Mouse (Mus musculus) kidney, embryonic 14.5 days (tissue): ENCODE data around the gene Pias1. TPM values are rescaled to one million over a fixed set of nuclear protein-coding genes. Genes with fewer than 3 reads are reported as not detected.
"Not testable (repeated sequence)": the region's sequence is repeated elsewhere in the genome, so short reads cannot be mapped to it uniquely, and the experiment has no call there.

ENCODE experiments used
- ATAC-seq: fragments of 200-750 bp; cut with Nextera tagmentation; 2 replicates; pipeline ENCODE4 v1.8.0; 2017; ENCODE audit warnings: moderate number of reproducible peaks, mild to moderate bottlenecking, moderate TSS enrichment, moderate library complexity; ENCODE audit not compliant: low FRiP score, low TSS enrichment
- H3K27ac ChIP-seq: fragments of 300-500 bp; sonication (generic); 2 replicates; pipeline ENCODE4 v1.5.1; 2014; ENCODE audit warnings: low read depth, mild to moderate bottlenecking, low read length, moderate library complexity, mixed read lengths
- H3K27me3 ChIP-seq: fragments of 300-500 bp; sonication (generic); 2 replicates; pipeline ENCODE4 v1.6.1; 2014; ENCODE audit warnings: mild to moderate bottlenecking, low read length; ENCODE audit not compliant: control insufficient read depth, insufficient read depth
- H3K36me3 ChIP-seq: fragments of 300-500 bp; sonication (generic); 2 replicates; pipeline ENCODE4 v1.6.1; 2014; ENCODE audit warnings: low read length, mixed read lengths; ENCODE audit not compliant: control insufficient read depth, insufficient read depth
- H3K4me1 ChIP-seq: fragments of 300-500 bp; sonication (generic); 2 replicates; pipeline ENCODE4 v1.6.1; 2014; ENCODE audit warnings: low read length, mixed read lengths; ENCODE audit not compliant: control insufficient read depth, insufficient read depth
- H3K4me2 ChIP-seq: fragments of 300-500 bp; sonication (generic); replicated peaks from 2 replicates; pipeline ENCODE4 v1.6.1; 2014; ENCODE audit warnings: low read depth, mild to moderate bottlenecking, low read length
- H3K4me3 ChIP-seq: fragments of 300-500 bp; sonication (generic); 2 replicates; pipeline ENCODE4 v1.5.1; 2014; ENCODE audit warnings: mild to moderate bottlenecking, low read length
- H3K9ac ChIP-seq: fragments of 300-500 bp; sonication (generic); 2 replicates; pipeline ENCODE4 v1.6.1; 2014; ENCODE audit warnings: low read depth, mild to moderate bottlenecking, low read length, moderate library complexity
- H3K9me3 ChIP-seq: fragments of 300-500 bp; sonication (generic); 2 replicates; pipeline ENCODE4 v1.6.1; 2016; ENCODE audit warnings: low read length; ENCODE audit not compliant: control insufficient read depth
- WGBS: fragments of 180-500 bp; shearing (Covaris S2); extraction: QIAGEN DNeasy Blood & Tissue Kit; methylation state at CpG from one replicate; pipeline ENCODE4 v1.1.7; 2014; 5-methylcytosine and 5-hydroxymethylcytosine counted together
- polyA plus RNA-seq: library from polyadenylated mRNA; unstranded; fragments of >200 nt; fragmentation: Nextera tagmentation; extraction: Ambion mirVana; gene quantifications from 2 replicates; pipeline ENCODE4 v1.2.1, GENCODE M21; 2014

Gene Pias1
- polyA plus RNA-seq, 1 experiment from 2014 or later: 64.8 TPM

DNA sequence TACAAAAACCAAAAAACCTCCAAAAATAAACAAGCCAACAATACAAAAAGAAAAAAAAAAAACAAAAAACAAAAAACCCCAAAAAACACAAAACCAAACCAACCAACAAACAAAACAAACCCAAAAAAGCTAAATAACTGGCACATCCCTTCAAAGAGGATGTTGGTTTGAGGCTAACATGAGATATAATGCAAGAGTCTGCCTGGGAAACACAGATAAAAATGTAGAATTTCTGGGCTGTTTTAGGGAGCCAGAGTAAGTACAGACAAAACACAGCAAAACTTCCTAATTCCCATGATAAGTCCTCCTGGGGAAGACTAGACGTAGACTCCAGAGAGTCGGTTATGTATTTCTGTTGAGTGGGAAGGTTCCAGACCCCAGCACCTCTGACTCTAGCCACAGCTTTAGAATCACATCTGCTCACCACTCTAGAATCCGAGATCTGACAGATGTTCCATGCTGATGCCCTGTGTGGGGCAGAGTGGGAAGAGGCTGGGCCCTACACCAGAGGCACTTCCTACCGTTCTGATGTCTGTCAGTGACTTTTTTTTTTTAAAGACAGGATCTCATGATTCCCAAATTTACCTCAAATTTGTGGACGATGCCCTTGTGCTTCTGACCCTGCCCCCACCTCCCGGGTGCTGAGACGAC, 110.6 kb downstream of the Pias1 start:
- Histone ChIP-seq H3K4me1 (peaks cover 3% of the 10 kb centered on the region; the same call in 1 of the 2 replicates), H3K9ac (no peak overlapping the region), H3K36me3 (peaks cover 16% of the 10 kb centered on the region), H3K9me3 (no peaks in the 10 kb centered on the region), H3K27ac (no peak overlapping the region), H3K4me3 (no peak overlapping the region), H3K27me3 (no peaks in the 10 kb centered on the region), H3K4me2 (no peak overlapping the region)
- WGBS: 81% methylated on average over 7 of the region's 7 CpGs
- ATAC-seq: no peak

DNA sequence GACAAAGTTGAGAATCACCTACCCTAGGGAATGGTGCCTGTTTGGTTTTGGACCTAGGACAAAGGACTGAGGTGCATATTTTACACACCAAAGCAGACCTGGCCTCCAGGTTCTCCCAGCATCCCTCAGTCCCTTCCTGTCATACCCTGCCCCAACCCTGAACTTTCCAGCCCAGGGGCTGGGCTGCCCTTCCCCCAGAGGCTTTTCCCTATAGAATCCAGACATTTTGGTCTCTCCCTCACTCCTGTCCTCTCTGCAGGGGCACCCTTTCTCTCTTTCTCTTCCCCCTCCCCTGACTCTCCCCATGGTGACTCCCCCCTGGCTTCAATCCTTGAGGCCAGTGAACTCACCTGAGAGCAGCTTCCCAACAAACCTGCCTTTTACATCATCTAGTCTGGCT, 117.0 kb downstream of the Pias1 start:
- no peak for ATAC-seq
- H3K4me1 ChIP-seq: peaks cover 6% of the 10 kb centered on the region; the same call in 1 of the 2 replicates
- no peak overlapping the region for H3K4me3 ChIP-seq

DNA sequence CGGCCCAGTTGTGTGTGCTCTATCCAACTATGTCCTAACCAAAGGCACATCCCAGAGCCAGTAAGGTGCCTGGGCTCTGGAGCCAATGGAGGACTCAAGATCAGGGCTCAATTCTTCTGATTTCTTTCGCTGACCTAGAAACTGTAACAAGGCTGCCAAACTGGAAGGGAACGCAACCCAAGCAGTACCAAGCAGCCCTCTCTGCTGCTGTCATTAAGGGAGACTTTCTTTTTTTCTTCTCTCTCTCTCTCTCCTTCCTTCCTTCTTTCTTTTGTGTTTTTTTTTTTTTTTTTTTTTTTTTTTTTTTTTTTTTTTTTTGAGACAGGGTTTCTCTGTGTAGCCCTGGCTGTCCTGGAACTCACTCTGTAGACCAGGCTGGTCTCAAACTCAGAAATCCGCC, 118.5 kb downstream of the Pias1 start:
- H3K4me2 ChIP-seq, H3K9me3 ChIP-seq, ATAC-seq, H3K27me3 ChIP-seq, H3K36me3 ChIP-seq, H3K4me1 ChIP-seq, H3K9ac ChIP-seq, H3K4me3 ChIP-seq, H3K27ac ChIP-seq: not testable (repeated sequence)
- WGBS: 91% methylated on average over 4 of the region's 4 CpGs

More for the DNA sequence above, 117.0 kb downstream of the Pias1 start:
- no peaks in the 10 kb centered on the region for H3K36me3 ChIP-seq
- H3K27me3 ChIP-seq: no peaks in the 10 kb centered on the region
- H3K27ac ChIP-seq: no peak overlapping the region
- no peak overlapping the region for H3K9ac ChIP-seq
- H3K4me2 ChIP-seq: no peak overlapping the region
- H3K9me3 ChIP-seq: no peaks in the 10 kb centered on the region

DNA sequence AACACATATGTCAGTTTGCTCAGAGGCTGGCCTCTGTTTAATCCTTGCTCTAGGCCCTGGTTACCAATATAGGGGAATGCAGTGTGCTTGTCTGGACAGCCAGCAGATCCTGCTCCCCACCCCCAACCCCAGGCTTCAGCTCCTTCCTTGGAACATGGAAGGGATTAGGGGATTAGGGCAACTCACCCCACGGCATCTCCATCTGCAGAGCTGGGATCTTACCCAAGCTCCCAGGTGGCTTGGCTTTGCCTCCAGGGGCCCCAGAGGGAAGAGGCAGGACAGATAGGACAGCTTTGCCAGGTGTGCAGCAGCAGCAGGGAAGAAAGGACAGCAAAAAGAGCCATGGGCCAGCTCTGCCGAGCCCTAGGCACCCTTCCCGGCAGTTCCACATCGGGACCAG, 126.9 kb downstream of the Pias1 start:
- H3K4me1 ChIP-seq: peaks cover 33% of the 10 kb centered on the region
- H3K4me3 ChIP-seq: no peak overlapping the region
- H3K27me3 ChIP-seq: no peaks in the 10 kb centered on the region
- H3K27ac ChIP-seq: no peak overlapping the region
- H3K36me3 ChIP-seq: no peaks in the 10 kb centered on the region
- no peak overlapping the region for H3K9ac ChIP-seq
- H3K4me2 ChIP-seq: no peak overlapping the region
- no peak for ATAC-seq
- WGBS: 88% methylated on average over 4 of the region's 4 CpGs
- no peaks in the 10 kb centered on the region for H3K9me3 ChIP-seq

DNA sequence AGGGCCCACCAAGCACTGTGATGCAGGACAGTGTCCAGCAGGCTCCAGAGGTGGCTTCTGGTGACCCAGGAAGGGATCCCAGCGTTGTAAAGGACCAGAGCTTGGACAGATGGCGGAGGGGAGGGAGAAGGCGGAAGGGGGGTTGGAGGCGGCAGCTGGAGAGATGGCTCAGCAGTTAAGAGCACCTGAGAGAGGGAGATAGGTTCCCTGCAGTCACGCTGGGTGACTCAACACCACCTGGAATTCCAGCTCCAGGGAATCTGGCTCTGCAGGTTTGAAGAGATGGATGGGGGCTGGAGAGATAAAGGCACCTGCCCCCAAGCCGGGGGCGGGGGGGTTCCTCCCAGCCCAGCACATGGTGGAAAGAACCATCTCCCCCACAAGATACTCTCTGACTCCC, 127.6 kb downstream of the Pias1 start:
- H3K4me3 ChIP-seq, H3K4me2 ChIP-seq, H3K36me3 ChIP-seq, ATAC-seq, H3K27me3 ChIP-seq, H3K27ac ChIP-seq, H3K9ac ChIP-seq, H3K9me3 ChIP-seq: not testable (repeated sequence)
- peaks cover 33% of the 10 kb centered on the region for H3K4me1 ChIP-seq
- WGBS: 37% methylated on average over 6 of the region's 7 CpGs

DNA sequence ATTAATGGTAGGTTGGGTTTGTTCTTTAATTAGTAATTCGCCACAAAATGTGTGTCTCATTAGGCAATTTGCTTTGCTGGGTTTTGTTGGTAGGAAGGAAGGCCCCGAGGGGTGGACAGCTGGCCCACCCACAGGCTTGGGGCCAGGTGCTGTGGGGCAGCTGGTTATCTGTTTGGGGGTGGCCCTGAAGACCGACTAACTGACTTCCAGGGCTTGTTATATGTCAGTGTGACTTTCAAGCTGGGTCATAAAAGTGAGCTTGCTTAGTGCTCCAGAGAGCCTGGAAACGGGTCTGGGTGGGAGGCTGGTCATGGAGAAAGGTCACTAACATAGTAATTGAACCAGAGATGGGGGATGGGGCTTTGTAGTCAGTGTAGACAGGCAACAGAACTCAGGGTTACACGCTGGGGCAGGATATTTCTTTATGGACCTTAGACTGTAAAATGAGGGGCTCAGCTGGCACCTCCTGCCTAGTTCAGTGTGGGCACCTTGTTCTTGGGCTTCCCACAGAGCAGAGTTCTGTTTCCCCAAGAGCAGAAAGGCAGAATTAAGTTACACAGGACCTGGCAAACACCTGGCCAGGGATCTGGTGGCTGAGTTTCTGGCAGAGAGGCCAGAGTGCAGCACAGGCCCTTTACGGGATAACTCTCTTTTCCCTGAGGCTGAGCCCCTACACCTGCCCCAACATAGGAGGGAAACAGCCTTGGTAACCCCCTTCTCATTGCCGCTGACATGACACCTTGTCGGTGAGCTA, 129.3 kb downstream of the Pias1 start:
- Histone ChIP-seq H3K27me3 (no peaks in the 10 kb centered on the region), H3K27ac (peak overlapping the region; percentile 93), H3K4me1 (peaks cover 37% of the 10 kb centered on the region), H3K4me3 (peak overlapping the region; percentile 22; the same call in 1 of the 2 replicates), H3K36me3 (no peaks in the 10 kb centered on the region), H3K9me3 (no peaks in the 10 kb centered on the region), H3K9ac (peak overlapping the region; percentile 32), H3K4me2 (peak overlapping the region; percentile 41)
- peak; percentile 36 for ATAC-seq
- WGBS: 24% methylated on average over 8 of the region's 8 CpGs

DNA sequence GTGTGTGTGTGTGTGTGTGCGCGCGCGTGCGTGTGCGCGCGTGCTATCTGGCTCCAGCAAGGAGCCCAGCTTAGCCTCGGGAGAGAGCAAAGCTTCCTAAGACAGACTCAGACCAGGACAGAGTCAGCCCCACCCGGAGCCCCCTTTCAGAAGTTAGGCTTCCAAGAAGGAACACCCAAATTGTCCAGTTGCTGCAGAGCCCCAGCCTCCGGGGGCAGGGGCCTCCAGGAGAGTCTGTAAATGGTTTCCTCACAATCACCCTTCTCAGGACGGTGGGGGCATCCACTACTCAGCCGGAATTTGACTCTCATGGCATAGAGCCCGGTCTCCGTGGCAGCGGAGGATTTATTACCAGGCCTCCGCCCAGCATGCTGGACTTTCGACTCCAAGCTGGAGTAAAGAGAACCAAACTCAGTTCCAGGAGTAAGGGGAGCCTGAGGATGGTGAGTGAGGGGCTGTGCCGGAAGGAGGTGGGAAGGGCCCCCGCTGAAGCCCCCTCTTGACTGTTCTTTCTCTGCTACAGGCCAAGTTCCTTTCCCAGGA, 129.9 kb downstream of the Pias1 start, which contains the start of gene Calml4:
Gene Calml4, plus strand, starts transcription at position 362 of the 543 bp plus-strand sequence.
- WGBS: 30% methylated on average over 20 of the region's 20 CpGs
- peaks cover 37% of the 10 kb centered on the region for H3K4me1 ChIP-seq
- peak; percentile 82 for ATAC-seq
- peak within 1 kb of the TSS; percentile 41 for H3K4me2 ChIP-seq
- peak within 1 kb of the TSS; percentile 32 for H3K9ac ChIP-seq
- H3K9me3 ChIP-seq: no peaks in the 10 kb centered on the region
- H3K4me3 ChIP-seq: peak within 1 kb of the TSS; percentile 22; the same call in 1 of the 2 replicates
- H3K36me3 ChIP-seq: no peaks in the 10 kb centered on the region
- H3K27me3 ChIP-seq: no peaks in the 10 kb centered on the region
- H3K27ac ChIP-seq: peak within 1 kb of the TSS; percentile 93

DNA sequence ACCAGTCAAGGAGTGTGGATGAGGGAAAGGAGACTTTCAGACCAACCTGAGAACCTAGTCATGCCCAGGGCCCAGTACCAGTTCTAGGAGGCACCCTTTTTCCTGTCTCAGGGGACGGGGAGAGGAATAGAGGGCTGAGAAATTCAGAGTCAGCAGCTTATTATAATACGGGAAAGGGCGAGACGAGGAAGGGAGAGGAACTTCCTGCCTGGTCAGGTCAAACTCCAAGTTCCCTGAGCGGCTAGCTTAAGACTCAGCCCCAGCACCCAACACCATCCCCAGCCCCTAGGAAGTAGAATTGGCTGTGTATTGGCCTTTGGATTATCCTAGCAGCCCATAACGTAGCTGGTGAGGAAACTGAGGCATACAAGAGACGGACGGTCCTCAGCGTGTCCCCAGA, 130.5 kb downstream of the Pias1 start:
- no peaks in the 10 kb centered on the region for H3K36me3 ChIP-seq
- peak overlapping the region; percentile 32; the same call in 1 of the 2 replicates for H3K9ac ChIP-seq
- peak overlapping the region; percentile 93 for H3K27ac ChIP-seq
- H3K9me3 ChIP-seq: no peaks in the 10 kb centered on the region
- H3K27me3 ChIP-seq: no peaks in the 10 kb centered on the region
- no peak for ATAC-seq
- no peak overlapping the region for H3K4me3 ChIP-seq
- peaks cover 37% of the 10 kb centered on the region for H3K4me1 ChIP-seq
- peak overlapping the region; percentile 41 for H3K4me2 ChIP-seq
- WGBS: 61% methylated on average over 9 of the region's 9 CpGs

DNA sequence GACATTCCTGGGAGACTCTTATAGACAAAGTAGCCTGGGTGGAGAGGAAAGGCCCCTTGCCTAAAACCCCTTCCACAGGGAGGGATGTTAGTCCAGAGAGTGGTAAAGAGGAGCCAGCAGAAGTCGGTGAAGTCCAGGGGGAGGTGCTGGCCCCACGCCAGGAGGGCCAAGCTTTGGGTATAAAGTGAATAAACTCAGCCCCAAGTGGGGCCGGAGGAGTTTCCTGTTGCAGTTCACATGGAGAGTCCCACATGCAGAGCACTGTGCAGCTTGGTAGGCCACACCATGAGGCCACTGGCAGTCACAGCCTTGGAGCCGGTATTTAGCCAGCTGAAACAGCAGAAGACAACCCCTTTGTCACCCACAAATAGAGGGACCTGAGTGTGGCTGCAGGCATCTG, 133.2 kb downstream of the Pias1 start:
- Histone ChIP-seq H3K9ac (no peak overlapping the region), H3K36me3 (peaks cover 12% of the 10 kb centered on the region; the same call in 1 of the 2 replicates), H3K4me2 (no peak overlapping the region), H3K4me3 (no peak overlapping the region), H3K4me1 (peaks cover 35% of the 10 kb centered on the region), H3K27ac (peak overlapping the region; percentile 55; the same call in 1 of the 2 replicates), H3K9me3 (no peaks in the 10 kb centered on the region), H3K27me3 (no peaks in the 10 kb centered on the region)
- ATAC-seq: no peak
- 35% methylated on average over 4 of the region's 4 CpGs for WGBS
